Mouse (Mus musculus) megakaryocyte, adult 5-6 weeks (primary cell): ENCODE measurements at regions not wholly inside any gene's neighbourhood (a gene's known extent, or its start where the extent isn't known, plus 50 kb on each side); places are given as distances from the start of the nearest gene placed in this dataset.

Experiments used
- ATAC-seq: 2 replicates; pipeline ENCODE4 v1.8.0; 2016; ENCODE audit warnings: mild to moderate bottlenecking, inconsistent platforms; ENCODE audit not compliant: poor library complexity, severe bottlenecking

DNA sequence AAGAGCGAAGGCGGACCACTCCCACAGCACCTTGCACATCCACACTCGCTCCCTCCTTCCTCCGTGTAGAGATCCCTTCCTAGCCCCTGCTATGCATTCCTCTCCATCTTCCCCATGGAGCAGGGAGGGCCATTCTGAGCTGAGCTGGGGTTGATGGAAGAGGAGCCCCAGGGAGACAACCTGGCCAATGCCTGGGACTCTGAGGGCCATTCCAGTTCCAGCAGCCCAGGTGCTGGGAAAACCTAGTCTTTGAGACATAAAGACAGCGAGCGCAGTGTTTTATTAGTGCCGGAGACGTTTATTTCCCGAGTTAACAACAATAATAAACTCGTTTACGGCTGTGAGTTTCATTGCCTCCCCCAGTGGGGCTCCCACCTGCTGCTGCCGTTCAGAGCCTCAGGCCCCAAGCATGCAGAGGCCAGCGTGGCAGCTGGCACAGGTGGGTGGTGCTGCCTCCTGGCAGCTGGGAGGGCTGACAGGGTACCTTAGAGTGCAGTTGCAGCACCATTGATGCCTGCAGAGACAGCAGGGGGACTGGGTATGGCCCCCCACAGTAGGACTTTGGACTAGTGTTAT lies 287.4 kb upstream of the Tle3 start:
- ATAC-seq, result no peak

DNA sequence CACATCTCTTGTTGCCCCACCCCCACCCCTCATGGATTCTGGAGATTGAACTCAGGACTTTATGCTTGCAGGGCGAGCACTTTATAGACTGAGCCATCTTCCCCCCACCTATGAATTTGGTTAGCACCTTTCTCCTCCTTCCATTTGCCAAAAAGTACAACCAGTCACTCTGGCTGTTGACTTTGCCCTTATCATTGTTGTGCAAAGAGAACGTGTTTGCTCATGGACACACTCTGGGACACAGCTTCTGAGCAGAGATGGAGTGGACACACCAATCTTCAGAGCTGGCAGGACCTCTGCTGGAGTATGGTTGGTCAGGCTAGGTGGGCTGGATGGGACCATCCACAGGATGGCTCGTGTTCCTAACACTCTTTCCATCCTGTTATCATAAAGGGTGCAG lies 285.1 kb upstream of the Tle3 start:
- ATAC-seq, result no peak

DNA sequence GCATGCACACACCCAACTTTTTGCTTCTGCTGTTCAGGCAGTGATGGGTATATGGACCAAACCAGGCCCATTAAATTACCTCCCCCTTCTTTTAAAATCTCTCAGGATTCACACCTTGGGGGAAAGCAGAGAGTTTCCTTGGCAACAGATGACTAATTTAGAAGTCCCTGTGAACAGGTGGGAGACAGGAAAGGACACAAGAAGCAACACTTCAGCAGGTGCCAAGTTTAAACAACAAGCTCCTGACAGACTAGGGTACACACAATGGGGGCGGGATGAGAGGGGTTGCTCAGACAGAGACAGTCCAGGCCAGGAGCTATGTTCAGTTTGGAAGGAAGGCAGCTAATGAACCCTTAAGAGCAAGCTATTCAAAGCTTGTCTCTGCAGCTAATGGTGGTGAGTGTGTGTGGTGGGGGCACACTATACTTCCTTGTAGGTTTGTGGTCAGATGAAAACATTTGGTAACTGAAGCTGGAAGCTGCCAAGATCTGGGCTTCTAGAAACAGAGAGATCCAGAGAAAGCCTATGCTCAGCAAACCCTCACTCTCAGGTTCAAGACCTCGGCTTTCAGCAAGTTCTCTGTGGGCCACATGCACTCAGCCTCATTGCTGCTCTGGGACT lies 283.0 kb upstream of the Tle3 start:
- 0 out of 2 replicates have a peak, but pooled peaks have one; percentile 27 for ATAC-seq

DNA sequence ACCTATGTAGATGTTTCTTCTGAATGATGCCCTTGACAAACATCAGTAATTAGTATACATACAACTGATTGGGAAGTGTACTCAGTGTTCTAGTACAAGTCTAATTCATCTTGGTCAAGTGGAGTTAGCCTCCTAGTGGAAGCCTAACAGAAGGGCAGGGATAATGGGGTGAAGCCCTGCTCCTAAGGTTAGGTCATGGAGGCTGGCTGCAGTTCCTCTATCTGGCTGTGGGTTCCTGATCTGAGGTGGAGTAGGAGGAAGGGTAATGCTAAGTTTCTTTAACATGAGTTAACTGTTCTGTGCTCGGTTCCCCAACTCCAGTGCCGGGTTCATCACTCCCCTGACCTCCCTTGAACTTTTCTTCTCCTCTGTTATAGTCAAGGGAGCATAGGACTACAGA lies 281.1 kb upstream of the Tle3 start:
- ATAC-seq, result no peak

DNA sequence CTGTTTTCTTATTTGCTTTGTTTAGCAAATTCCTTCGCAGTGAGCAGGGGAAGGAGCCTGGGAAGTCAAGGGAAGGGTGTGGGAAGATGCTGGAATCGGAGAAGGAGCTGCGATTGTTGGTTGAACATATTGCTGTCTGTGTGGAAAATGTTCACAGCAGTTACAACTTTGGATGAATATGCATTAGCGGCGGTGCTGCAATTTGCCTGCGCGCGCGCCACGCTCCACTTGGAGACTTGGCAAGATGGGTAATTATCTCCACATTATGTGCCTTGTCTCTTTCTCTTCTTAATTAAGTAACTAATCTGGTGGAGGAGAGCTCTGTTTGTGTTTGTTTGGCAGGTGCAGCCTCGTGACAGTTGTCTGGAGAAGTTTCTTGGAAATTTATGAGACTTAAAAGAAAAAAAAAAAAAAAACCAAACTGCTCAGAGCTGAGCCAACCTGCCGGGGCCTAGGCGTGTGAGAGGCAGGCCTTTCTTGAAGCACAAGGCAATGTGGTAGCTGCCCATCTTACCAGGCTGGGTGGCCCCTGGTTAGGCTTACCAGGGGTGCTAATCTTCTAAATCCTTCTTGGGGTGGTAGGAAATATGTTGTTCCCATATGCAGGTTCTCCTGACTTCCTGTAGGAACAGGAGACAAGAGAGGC lies 279.2 kb upstream of the Tle3 start:
- no peak for ATAC-seq

DNA sequence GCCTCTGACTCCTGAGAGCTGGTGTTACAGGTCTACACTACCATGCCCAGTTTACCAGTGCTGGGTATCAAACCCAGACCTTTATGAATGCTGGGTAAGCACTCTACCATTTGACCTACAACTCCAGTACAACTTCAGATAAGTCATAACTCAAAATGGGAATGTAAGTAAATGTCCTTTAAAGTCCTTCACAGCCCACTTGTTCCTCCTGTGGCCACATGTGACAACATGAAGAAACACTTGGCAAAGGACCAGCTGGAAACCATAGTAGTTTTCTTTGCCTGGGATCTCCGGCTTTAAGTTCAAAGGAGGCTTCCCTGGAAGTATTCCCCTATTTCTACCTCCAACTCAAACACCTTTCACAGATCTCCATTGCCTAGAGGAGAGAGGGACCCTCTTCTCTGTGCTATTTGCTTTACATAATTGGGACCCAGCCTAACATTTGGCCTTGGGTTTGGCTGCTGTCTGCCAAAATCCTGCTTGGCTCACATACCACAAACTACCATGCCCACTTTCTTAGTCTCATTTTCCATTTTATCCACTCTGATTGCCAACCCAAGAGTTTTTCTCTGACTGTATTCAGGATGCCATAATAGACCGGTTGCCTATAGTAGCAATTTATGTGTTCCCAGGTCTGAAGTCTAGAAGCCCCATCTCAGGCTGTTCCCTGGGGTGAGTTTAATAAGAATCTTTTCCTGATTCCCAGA lies 276.9 kb upstream of the Tle3 start:
- no peak for ATAC-seq

DNA sequence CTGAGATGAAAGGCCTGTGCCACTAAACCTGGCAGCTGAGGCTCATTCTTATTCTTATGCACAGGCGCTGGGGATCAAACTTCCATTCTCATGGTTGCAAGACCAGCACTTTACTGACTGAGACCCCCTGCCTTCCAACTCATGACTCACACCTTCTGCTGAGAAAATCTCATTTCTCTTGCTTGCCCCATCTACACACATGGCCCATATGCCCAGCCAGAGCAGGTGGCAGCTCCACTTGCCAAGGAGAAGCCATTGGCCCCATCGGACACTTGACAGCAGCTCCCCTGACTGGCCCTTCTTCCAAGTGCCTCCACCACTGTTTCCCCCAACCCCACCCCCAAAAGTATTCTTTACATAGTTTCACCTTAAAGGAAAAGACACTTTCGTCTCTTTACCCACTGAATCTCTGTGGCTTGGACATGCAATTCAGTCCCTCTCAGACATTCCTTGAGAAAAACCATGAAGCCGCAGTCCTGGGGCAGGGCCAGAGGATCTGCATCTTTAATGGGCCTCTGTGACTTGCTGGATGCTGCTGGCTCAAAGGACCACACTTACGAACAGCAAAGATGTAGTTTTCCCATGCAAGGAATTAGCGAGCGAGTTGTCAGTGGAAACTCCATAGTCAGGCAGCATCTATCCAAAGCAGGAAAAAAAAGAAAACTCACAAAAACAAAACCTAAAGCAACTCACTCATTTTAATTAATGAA lies 270.3 kb upstream of the Tle3 start:
- no peak for ATAC-seq

DNA sequence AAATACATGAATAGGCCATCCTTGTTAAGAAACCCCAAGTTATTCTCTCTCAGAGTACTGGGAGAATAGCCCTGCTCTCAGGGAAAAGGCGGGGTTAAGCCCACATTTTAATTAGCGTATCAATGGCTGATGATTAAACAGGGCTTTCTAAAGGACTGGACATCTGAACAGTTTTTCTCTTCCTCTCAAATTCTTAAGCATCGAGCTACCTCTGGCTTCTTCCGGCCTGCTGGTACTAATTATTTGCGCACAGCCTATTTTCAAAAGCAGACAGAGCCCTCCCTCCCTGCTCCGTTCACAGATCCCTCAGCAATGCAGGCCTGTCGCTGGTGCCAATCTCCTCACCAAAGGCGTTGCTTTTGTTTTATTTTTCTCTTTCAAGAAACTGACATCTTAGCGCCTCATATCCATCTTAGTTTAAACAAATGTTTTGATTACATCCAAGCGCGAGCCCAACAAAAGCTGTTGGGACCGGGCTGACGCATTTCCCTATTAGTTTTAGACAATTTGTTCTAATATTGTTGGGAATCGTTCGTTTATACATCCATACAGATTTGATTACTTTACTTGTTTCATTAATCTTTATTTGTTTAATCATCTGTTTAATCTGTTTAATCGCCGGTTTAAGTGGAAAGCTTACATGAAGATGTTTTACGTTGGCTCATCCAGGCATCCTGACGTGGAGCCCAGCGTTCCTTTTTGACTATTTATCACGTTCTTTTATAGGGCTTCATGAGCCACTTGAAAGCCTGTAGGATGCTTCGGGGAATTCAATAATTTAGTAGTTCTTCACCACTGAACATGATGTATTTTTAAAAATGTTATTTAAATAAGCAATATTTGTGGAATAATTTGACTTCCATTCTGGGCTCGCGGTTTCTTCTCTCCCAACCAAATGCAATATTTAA lies 269.5 kb upstream of the Tle3 start:
- no peak for ATAC-seq

DNA sequence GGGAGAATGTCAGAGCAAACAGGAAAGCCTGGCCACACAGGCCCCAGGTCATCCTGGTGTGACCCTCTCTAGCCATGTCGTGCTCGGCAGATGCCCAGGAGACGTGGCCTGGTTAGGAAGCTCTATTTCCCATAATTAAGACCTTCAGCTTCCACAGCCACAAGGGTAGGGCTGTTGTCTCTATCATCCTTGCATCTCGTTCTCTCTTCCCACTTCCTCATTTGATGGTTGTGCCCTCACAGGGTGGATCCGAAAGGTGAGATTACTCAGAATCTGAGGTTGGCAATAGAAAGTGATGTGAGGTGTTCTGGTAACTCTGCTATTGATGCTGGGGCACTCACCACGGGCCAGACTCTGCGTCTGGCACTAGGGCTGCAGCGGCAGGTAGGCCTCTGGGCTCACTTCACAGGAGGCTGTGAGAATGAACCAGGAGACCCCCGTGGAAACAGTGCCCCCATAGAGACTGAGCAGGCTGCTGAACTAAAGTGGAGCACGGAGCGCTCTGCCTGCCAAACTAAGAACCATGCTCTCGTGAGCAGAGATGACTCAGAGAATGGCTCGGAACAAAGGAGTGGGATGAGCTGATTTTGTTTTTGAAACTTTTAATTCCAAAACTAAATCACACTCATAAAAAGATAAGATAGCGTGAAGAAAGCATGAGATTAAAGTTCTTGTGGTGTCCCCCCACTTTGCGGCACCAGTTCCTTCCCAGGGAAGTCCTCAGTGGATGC lies 266.5 kb upstream of the Tle3 start:
- peak; percentile 56 for ATAC-seq

DNA sequence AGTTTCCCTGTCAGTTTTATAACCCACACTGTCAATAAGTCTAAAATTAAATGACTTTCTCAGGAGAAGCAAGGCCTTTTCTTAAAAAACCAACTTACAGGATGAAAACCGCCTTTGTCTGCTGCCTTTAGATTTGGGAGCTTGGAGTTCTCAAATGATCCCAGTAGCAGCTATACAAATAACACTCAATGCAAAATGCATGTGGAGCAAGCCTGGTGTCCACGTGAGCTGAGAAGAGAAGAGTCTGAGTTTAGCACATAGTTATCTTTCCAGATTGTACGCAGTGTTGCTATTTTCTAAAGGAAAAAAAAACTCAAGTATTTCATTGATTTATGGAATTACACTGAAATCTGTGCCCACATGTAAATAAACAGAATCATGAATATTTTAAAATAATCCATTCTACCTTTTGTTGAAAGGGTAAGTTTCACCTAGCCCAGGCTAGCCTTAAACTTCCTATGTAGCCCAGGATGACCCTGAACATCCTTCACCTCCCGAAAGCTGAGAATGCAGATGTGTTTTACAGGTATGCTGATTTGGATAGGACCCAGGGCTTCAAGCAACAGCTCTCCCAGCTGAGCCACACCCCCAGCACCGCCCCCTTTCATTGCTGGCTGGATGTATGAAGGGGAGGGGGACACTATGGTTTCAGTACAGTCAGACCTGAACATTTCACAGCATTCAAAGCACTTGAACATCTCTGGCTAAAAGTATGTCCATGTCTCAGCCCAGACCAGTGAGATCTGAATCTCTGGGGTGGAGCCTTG lies 262.5 kb upstream of the Tle3 start:
- no peak for ATAC-seq

DNA sequence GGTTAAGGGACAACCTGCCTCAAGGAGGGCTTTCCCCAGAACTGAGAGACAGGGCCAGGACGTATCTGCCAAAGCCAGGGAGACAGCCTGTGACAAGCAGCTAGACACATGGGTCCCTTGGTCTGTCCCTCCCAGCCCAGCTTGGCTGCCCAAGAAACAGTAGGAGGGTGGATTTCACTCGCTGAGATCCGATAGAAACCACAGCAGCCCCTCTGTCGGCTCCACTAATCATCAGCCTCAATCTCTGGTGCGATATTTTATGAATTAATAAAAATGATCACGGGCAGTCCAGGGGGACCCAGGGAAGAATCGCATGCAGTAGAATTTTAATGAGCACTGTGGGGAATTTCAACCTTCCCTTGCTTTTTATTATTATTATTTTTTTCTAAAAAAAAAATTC lies 261.0 kb upstream of the Tle3 start:
- no peak for ATAC-seq

DNA sequence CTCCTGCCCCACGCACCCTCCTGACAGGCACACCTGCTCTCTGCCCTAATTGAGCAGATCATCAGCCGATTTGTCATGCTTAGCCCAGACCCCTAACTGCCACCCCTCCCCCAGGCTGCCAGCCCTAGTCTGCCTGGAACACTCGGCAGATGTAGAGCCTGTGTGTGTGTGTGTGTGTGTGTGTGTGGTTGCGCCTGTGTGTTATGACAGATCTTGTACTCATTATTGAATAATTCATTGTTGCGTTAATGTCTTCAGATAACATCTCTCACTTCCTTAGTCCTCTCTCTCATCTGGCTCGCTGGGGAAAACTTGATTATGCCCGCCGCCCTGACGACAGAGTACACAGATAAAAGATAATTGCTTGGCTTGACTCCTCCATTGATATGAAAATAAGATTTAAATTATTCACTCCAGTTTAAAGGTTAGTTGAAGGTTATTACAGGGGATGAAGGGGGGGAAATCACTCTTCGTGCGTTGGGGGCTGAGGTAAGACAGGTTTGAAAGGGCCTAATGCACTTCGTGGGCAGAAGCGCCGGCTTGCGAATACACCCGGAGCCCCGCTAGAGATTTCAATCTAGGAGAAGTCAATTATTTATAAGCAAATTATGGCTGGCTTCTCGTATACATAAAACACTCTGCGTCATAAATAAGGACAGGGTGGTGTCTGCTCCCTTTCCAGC lies 260.3 kb upstream of the Tle3 start:
- ATAC-seq, result no peak

DNA sequence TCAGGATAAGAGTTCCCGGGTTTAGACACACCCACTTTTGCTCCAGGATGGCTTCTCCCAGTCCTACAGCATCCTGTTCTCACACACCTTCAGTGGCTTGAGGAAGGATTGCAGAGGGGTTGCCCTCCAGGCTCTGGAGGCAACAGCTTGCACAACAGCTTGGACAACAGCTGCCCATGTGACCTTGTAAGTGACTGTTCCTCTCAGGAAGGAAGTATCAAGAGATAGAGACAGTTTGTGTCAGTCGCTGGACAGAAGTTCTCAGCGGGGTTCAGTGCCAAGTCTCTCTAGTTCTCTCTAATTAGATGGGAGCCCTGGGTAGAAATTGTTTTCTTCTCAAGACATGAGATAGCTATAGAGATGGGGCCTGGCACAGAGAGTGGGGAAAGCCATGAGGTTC lies 252.9 kb upstream of the Tle3 start:
- peak; percentile 72 for ATAC-seq

DNA sequence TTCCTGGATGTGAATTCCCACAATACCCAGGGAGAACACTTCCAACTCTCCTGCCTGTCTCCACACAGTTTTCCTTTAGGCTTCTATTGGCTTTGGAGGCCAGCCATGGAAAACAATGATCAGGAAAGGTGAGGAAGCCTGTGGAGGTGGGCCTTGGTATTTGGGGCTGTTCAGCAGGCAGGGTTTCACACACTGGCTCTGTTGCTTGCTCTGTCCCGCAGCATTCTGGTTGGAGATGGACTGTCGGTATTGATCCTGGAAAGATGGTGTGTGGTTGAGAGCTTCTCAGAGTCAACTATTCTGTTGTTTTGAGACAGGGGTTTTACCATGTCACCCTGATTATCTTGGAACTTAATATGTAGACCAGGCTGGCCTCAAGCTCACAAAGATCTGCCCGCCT lies 251.6 kb upstream of the Tle3 start:
- no peak for ATAC-seq

DNA sequence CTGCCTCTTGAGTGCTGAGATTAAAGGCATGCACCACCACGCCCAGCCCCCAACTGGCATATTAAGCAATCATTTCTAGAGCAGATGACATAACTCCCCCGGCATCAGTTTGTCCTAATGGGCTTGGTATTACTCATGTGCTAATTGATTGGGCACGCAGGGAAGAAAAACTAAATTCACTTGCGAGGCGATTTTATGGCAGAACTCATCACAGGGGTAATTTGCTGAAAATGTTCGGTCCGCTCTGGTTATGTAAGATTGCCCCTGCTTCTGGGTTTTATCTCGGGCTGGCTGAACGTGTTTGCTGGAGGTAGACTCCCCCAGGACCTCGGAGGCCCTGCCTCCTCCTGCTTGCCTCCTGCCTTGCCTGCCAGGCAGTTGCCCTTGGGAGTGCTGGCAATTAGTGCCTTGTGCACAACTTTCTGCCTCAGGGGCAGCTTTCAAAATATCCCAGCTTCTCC lies 251.2 kb upstream of the Tle3 start:
- no peak for ATAC-seq

DNA sequence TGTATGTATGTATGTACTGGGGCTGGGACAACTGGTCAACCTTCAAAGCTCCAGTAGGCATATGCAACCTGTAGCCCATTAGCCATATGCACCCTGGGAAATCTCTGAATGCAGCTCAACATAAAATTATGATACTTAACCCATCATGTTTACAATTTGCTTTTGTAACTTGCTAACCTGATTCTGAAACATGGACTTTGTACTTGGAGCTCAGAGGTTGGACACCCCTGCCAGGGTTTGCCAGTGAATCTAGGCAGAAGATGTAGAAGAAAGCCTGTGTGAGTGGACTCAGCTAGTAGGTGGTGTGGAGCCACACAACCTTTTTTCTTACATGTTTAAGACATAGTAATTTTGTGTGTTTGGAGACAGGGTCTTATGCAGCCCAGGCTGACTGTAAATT lies 248.7 kb upstream of the Tle3 start:
- ATAC-seq, result no peak

DNA sequence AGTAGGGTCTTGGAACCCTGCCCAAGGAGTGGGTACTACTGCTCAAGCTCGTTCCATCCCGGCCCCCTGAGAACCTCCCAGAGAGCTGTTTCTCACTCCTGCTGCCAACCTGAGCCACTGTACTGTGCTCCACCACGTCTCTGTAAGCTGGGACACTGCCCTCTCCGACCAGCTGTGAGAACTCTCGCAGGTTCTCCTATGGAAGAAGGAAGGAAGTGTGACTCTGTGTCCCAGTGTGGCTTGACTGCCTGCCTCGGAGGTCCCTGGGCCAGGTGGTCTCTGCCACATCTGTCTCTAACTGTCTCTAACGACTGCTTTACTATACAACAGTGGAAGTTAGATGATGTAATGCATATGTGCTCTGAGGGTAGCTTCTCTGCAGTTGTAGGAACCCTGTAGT lies 246.4 kb upstream of the Tle3 start:
- ATAC-seq, result peak; percentile 30; the same call in 1 of the 2 replicates

DNA sequence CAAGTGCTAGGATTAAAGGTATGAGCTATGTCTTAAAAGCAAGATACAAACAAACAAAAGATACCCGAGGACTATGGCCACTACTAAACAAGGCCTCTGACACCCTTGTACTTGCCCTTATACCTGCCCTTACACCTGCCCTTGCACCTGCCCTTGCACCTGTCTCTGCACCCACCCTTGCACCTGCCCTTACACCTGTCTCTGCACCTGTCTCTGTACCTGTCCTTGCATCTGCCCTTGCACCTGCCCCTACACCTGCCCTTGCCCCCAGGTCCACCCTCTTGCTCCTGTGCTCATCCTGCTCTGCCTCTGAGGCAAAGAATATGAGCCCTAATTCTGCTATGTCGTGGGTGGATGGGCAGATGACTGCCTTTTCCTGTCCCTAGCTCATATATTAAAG lies 244.1 kb upstream of the Tle3 start:
- ATAC-seq, result no peak
